Mouse (Mus musculus): ENCODE results near the gene Pigk.

DNA sequence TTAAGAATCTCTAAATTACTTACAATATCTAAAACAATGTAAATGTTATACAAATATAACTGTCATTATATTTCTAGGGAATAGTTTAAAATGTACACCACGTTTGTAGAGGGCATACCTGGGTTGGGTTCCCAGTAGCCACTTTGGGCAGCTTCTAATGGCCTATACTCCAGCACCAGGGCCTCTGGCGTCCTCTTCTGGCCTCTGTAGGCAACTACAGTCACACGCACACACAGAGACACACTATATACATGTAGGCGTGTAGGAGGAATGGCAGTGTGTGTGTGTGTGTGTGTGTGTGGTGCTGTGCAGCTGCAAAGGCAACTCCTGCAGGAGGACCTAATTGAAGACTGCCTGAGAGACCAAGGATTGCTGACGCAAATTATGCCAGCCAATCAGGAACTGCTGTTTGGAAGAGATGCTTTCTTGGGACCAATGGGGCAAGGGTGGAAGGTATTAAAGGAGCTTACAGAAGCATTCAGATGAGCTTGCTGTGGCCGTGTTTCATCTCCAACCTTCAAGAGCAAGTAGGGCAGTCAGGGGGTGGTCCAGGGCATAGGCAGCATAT, 161.9 kb downstream of the Pigk start:
- no peak for TF ChIP-seq CTCF (IDR thresholded peaks at IDR 0.05; ENCODE audit: low read depth, low read length)
- TF ChIP-seq GATA1 (IDR thresholded peaks at IDR 0.05; ENCODE audit: borderline replicate concordance, low read length) = no peak

Data from G1E (cell line).